Mouse (Mus musculus): Measurements from ENCODE around the gene Rrad. TPM values are rescaled to one million over a fixed set of nuclear protein-coding genes. Genes with fewer than 3 reads are reported as not detected.

The Rrad gene
- polyA plus RNA-seq (2012; rRNA removed; ENCODE audit: low replicate concordance): 15.7 and 22.8 TPM in 2 replicates

DNA sequence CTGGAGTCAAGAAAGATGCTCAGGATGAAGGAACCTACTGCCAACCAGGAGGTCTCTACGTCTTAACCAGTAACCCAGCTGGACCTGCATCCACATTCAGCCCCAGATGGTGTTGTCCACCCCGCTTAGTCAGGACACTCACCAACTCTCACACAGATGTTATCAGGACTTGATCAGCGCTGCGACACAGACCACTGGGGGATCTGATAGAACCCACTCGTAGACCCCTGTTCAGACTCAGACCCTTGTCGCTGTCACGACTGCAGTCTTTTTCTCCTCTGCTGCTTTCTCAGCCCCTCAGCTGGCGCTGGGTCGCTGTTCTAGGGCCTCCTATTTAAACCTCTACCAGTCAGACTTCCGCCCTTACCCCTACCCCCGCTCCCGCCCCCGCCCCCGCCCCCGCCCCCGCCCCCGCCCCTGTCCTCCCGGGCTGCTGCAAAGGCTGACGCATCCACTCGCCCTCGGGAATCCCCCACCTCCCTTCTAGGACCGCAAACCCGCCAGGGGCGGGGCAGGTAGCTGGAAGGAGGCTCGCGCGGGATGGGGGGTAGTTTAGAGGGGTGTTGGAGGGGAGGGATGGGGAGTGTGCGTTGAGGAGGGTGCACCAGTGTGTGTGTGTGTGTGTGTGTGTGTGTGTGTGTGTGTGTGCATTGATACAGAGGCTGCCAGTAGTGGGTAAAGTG, at the start of gene Rrad:
Gene Rrad, minus strand, starts transcription at position 347 of the 683 bp plus-strand sequence.

DNA sequence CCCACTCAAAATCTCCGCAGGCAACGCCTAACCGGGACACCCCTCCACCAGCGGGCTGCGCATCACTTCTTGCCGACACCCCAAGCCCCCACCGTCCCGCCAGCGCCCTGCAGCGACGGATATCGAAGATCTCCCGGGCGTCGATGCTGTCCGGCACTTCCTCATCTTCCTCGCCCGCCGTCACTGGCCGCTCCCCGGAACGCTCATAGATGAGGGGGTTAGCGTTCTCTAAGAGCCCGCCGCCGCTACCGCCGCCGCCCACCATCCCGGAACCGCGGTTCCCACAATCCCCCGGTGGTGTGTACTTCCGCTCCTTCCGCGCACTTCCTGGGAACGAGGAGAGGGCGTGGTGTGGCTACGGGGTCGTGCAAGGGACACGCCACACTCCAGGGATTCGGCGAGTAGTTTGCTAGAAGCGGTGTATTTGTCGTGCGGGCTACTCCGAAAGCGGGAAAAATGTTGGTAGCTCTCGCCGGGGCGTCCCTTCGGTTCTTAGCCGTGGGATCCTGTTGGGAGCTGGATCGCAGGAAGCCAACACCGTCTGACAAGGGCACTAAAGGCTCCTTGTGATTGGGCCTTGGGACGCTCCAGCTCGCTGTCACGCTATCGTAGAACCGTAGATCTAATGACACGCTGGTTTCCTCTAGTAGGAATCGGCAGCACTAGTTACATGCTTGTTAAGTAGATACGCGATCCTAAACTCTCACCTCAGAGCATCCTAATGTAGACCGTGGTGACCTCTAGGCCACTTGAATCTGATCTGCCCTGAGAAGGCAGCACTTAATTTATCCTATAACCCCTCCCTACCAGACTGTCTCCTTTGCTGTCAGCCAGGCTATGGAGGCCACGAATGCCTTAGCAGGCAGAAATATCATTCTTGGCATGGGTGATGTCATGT, 10.5 kb upstream of the Rrad start, which contains the start of gene Ciao2b:
Gene Ciao2b, minus strand, starts transcription at position 540 of the 898 bp plus-strand sequence.

DNA sequence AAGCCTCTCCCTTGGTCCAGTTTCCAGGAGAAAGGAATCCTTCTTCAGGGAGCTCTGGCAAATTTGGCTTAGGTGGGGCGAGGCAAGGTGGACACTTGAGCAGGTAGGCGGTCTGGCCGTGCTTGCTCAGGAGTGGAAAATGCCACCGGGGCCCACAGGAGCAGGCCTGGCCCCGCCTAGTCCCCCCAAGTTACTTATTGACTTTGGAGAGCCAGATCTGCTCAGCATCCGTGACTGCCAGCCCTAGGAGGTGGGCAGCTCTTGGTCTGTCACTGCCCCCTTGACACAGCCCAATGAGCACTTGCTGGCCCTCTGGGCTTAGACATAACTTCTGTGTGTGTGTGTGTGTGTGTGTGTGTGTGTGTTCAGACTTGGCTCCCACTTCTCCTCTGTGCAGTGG, 7.0 kb downstream of the Rrad start, which contains the start of gene Cdh16:
Gene Cdh16, minus strand, starts transcription at position 236 of the 400 bp plus-strand sequence.

DNA sequence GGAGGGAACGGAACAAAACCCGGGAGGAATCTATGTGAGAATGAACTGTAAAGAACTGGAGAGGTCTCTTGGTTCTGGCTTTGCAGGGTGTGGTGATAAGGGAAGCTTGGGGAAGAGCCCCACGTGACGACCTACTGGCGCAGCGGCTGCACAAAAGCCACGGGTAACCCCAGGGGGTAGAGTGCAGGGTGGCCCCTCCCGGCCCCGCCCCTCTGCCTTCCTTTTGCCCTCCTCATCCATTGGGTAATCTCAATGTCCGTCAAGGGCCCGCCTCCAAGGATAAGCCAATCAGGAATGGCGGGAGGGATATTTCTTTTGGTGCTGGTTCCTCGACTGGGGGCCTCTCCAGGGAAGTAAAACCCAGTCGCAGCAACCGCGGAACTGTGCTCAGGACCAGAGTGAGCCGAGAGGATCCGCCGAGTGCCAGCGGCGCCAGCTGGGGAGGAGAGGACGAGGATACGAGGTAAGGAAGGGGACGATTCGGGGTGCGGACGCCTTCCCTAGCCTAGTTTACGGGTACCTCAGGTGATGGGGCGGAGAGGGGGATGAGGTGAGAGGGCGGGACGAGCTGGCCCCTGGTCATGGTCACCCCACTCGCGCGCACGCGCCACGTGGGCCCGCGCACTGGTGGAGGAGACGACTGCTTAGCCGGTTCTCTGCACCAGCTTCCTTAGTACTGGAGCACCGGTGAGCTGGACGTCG, 39.8 kb downstream of the Rrad start, which contains the start of gene Pdp2:
Gene Pdp2, plus strand, starts transcription at position 319 of the 702 bp plus-strand sequence.

Other genes starting within 250 kb of the Rrad start
- 12.0 and 20.6 TPM in 2 replicates for gene Cmtm4, start 235.5 kb downstream of the Rrad start, polyA plus RNA-seq (2012; rRNA removed; ENCODE audit: low replicate concordance)
- 26.5 and 32.8 TPM in 2 replicates for gene Dync1li2, start 188.3 kb downstream of the Rrad start, polyA plus RNA-seq (2012; rRNA removed; ENCODE audit: low replicate concordance)
- not detected in 2 replicates for gene Terb1, start 121.4 kb downstream of the Rrad start, polyA plus RNA-seq (2012; rRNA removed; ENCODE audit: low replicate concordance)
- 12.8 and 19.6 TPM in 2 replicates for gene Nae1, start 96.7 kb downstream of the Rrad start, polyA plus RNA-seq (2012; rRNA removed; ENCODE audit: low replicate concordance)
- gene Car7, start 96.6 kb downstream of the Rrad start, polyA plus RNA-seq (2012; rRNA removed; ENCODE audit: low replicate concordance): 6.9 and 25.1 TPM in 2 replicates
- gene Pdp2, start 39.9 kb downstream of the Rrad start, polyA plus RNA-seq (2012; rRNA removed; ENCODE audit: low replicate concordance): 9.1 and 12.1 TPM in 2 replicates
- gene Cdh16, start 6.9 kb downstream of the Rrad start, polyA plus RNA-seq (2012; rRNA removed; ENCODE audit: low replicate concordance): 0.14 and 4.5 TPM in 2 replicates
- gene Ciao2b, start 10.6 kb upstream of the Rrad start, polyA plus RNA-seq (2012; rRNA removed; ENCODE audit: low replicate concordance): 40.4 and 45.6 TPM in 2 replicates
- 0.19 TPM in 1 of 2 replicates, not detected in the other for gene Ces2a, start 102.7 kb upstream of the Rrad start, polyA plus RNA-seq (2012; rRNA removed; ENCODE audit: low replicate concordance)
- gene Ces2b, start 200.2 kb upstream of the Rrad start, polyA plus RNA-seq (2012; rRNA removed; ENCODE audit: low replicate concordance): 0.30 and 1.1 TPM in 2 replicates
- 0.16 and 0.31 TPM in 2 replicates for gene Ces2c, start 215.7 kb upstream of the Rrad start, polyA plus RNA-seq (2012; rRNA removed; ENCODE audit: low replicate concordance)

Measured in subcutaneous adipose tissue, adult 2 months (tissue).